Mouse (Mus musculus) lung, postnatal 0 days (tissue): ENCODE measurements around the gene Gm20479. TPM values are rescaled to one million over a fixed set of nuclear protein-coding genes. Genes with fewer than 3 reads are reported as not detected.

Experiments used
- ATAC-seq: fragments of 200-750 bp; cut with Nextera tagmentation; 2 replicates; pipeline ENCODE4 v1.8.0; 2017; ENCODE audit warnings: moderate library complexity
- DNase-seq: peaks from one replicate; pipeline ENCODE4 v3.0.0-alpha.2; 2016; ENCODE audit warnings: low spot score
- H3K27ac ChIP-seq: fragments of 300-500 bp; sonication (generic); 2 replicates; pipeline ENCODE4 v1.5.1; 2014; ENCODE audit warnings: antibody characterized with exemption, mild to moderate bottlenecking, low read length, mixed read lengths
- H3K27me3 ChIP-seq: fragments of 300-500 bp; sonication (generic); replicated peaks from 2 replicates; pipeline ENCODE4 v1.6.1; 2014; ENCODE audit warnings: low read length, mixed read lengths; ENCODE audit not compliant: insufficient read depth
- H3K36me3 ChIP-seq: fragments of 300-500 bp; sonication (generic); 2 replicates; pipeline ENCODE4 v1.6.1; 2014; ENCODE audit warnings: low read length, mixed read lengths; ENCODE audit not compliant: insufficient read depth
- H3K4me1 ChIP-seq: fragments of 300-500 bp; sonication (generic); 2 replicates; pipeline ENCODE4 v1.6.1; 2014; ENCODE audit warnings: antibody characterized with exemption, low read depth, low read length, mixed read lengths; ENCODE audit not compliant: insufficient read depth
- H3K4me2 ChIP-seq: fragments of 300-500 bp; sonication (generic); replicated peaks from 2 replicates; pipeline ENCODE4 v1.6.1; 2014; ENCODE audit warnings: low read depth, mild to moderate bottlenecking, low read length, moderate library complexity, mixed read lengths
- H3K4me3 ChIP-seq: fragments of 300-500 bp; sonication (generic); 2 replicates; pipeline ENCODE4 v1.5.1; 2014; ENCODE audit warnings: low read depth, low read length
- H3K9ac ChIP-seq: fragments of 300-500 bp; sonication (generic); replicated peaks from 2 replicates; pipeline ENCODE4 v1.6.1; 2014; ENCODE audit warnings: low read depth, mild to moderate bottlenecking
- H3K9me3 ChIP-seq: fragments of 300-500 bp; sonication (generic); 2 replicates; pipeline ENCODE4 v1.6.1; 2016; ENCODE audit warnings: low read length, mixed read lengths
- CTCF ChIP-seq: IDR thresholded peaks from 2 replicates; pipeline ENCODE4 v1.5.1; 2016; ENCODE audit warnings: antibody characterized with exemption, mild to moderate bottlenecking
- EP300 ChIP-seq: IDR thresholded peaks from 2 replicates; pipeline ENCODE4 v1.6.1; 2016; ENCODE audit warnings: antibody characterized with exemption, mild to moderate bottlenecking, control low read depth
- WGBS: fragments of 180-500 bp; shearing (Covaris S2); extraction: QIAGEN DNeasy Blood & Tissue Kit; methylation state at CpG from one replicate; pipeline ENCODE4 v1.1.7; 2014; 5-methylcytosine and 5-hydroxymethylcytosine counted together
- polyA plus RNA-seq: library from polyadenylated mRNA; unstranded; fragments of >200 nt; fragmentation: Nextera tagmentation; extraction: Ambion mirVana; gene quantifications from 2 replicates; pipeline ENCODE4 v1.2.1, GENCODE M21; 2015

The Gm20479 gene
- polyA plus RNA-seq, 1 experiment from 2014 or later, result not detected

GRCm38 (mm10) chr7:27334405-27334911 lies 22.8 kb downstream of the Gm20479 start:
- 1% methylated on average over 32 of the region's 32 CpGs for WGBS
- no peaks in the 10 kb centered on the region for H3K9me3 ChIP-seq
- DNase-seq, result peak; percentile 64
- no peak overlapping the region for H3K27ac ChIP-seq
- peaks cover 18% of the 10 kb centered on the region for H3K27me3 ChIP-seq
- peak overlapping the region; percentile 12; the same call in 1 of the 2 replicates for H3K4me3 ChIP-seq
- peak overlapping the region; percentile 87 for H3K4me2 ChIP-seq
- H3K9ac ChIP-seq, result no peak overlapping the region
- H3K36me3 ChIP-seq, result no peaks in the 10 kb centered on the region
- no peak for ATAC-seq
- TF ChIP-seq EP300, result 0 out of 2 replicates have a peak, but pooled peaks have one; percentile 14
- peak; percentile 41 for TF ChIP-seq CTCF
- H3K4me1 ChIP-seq, result peaks cover 12% of the 10 kb centered on the region

- H3K27ac ChIP-seq, result peak overlapping the region; percentile 93
- H3K36me3 ChIP-seq, result no peaks in the 10 kb centered on the region
- ATAC-seq (no peak), DNase-seq (peak; percentile 38)
- H3K9me3 ChIP-seq, result no peaks in the 10 kb centered on the region
- peak overlapping the region; percentile 51 for H3K4me3 ChIP-seq
- TF ChIP-seq EP300, result no peak
- peak; percentile 30 for TF ChIP-seq CTCF
- 1% methylated on average over 34 of the region's 77 CpGs for WGBS
- H3K4me2 ChIP-seq, result peak overlapping the region; percentile 87
- H3K4me1 ChIP-seq, result peaks cover 14% of the 10 kb centered on the region
- H3K9ac ChIP-seq, result peak overlapping the region; percentile 57
- H3K27me3 ChIP-seq, result peaks cover 18% of the 10 kb centered on the region
These were observed 23.8 kb downstream of the Gm20479 start for GRCm38 (mm10) chr7:27333316-27333941.

DNA sequence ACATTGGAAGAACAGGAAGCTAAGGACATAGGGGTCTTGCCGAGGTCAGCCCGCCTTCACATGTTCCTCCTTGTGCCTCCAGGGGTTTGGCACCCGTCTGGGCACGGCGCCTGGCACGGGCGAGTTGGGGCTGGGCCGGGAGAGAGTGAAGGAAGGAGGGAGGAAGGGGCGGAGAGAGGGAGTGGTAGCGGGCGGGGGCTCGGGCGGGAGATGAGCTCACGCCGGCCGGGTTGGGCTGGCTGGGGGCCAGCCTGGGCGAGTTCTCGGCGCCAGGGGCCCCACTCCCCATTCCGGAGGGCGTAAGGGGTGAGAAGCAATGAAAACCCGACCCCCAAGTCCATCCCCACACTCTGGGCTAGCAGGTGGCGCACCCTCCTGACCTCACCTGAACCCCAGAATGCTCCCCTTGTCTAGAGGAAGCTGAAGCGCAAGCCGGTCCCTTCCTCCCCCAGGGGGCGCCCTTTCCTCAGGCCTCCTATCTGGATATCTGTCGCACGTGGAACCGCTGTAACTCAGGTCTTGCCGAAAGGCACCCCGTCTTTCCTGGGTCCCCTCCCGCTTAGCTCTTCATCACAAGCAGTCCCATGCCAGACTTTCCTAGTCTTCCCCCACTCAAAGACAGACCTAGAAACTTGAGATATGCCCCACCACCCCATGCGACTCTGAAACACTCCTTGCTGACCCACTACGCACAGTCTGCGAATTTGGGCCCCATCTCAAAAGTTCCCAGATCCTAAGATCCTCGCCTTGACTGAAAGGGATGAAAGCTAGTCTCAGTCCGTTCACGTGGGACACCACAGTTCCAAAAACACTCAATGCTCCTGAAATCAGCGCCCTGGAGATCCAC lies 24.6 kb downstream of the Gm20479 start:
- H3K27ac ChIP-seq, result peak overlapping the region; percentile 93
- H3K9me3 ChIP-seq, result no peaks in the 10 kb centered on the region
- DNase-seq (peak; percentile 95), ATAC-seq (peak; percentile 37)
- peaks cover 14% of the 10 kb centered on the region for H3K4me1 ChIP-seq
- WGBS, result 1% methylated on average over 35 of the region's 39 CpGs
- H3K9ac ChIP-seq, result peak overlapping the region; percentile 57
- H3K27me3 ChIP-seq, result peaks cover 15% of the 10 kb centered on the region
- H3K4me3 ChIP-seq, result peak overlapping the region; percentile 51
- H3K4me2 ChIP-seq, result peak overlapping the region; percentile 87
- TF ChIP-seq EP300, result peak; percentile 7; the same call in 1 of the 2 replicates
- peak; percentile 87 for TF ChIP-seq CTCF
- H3K36me3 ChIP-seq, result no peaks in the 10 kb centered on the region

GRCm38 (mm10) chr7:27331854-27332253 lies 25.4 kb downstream of the Gm20479 start:
- peak overlapping the region; percentile 87 for H3K4me2 ChIP-seq
- H3K9me3 ChIP-seq, result no peaks in the 10 kb centered on the region
- H3K27me3 ChIP-seq, result peaks cover 9% of the 10 kb centered on the region
- H3K4me3 ChIP-seq, result peak overlapping the region; percentile 51
- peak overlapping the region; percentile 19 for H3K9ac ChIP-seq
- 2% methylated on average over 8 of the region's 8 CpGs for WGBS
- peak; percentile 79 for DNase-seq
- TF ChIP-seq EP300, result no peak
- no peak for TF ChIP-seq CTCF
- H3K4me1 ChIP-seq, result peaks cover 14% of the 10 kb centered on the region
- no peak for ATAC-seq
- H3K36me3 ChIP-seq, result no peaks in the 10 kb centered on the region
- peak overlapping the region; percentile 93 for H3K27ac ChIP-seq

GRCm38 (mm10) chr7:27331541-27331851 lies 25.7 kb downstream of the Gm20479 start:
- no peak for ATAC-seq
- H3K4me3 ChIP-seq, result peak overlapping the region; percentile 51
- peak overlapping the region; percentile 93 for H3K27ac ChIP-seq
- no peaks in the 10 kb centered on the region for H3K9me3 ChIP-seq
- TF ChIP-seq EP300 (no peak), CTCF (no peak)
- H3K36me3 ChIP-seq, result no peaks in the 10 kb centered on the region
- peaks cover 5% of the 10 kb centered on the region for H3K27me3 ChIP-seq
- peak overlapping the region; percentile 87 for H3K4me2 ChIP-seq
- 0% methylated on average over 8 of the region's 8 CpGs for WGBS
- H3K4me1 ChIP-seq, result peaks cover 14% of the 10 kb centered on the region
- peak overlapping the region; percentile 19; the same call in 1 of the 2 replicates for H3K9ac ChIP-seq
- DNase-seq, result peak; percentile 90

DNA sequence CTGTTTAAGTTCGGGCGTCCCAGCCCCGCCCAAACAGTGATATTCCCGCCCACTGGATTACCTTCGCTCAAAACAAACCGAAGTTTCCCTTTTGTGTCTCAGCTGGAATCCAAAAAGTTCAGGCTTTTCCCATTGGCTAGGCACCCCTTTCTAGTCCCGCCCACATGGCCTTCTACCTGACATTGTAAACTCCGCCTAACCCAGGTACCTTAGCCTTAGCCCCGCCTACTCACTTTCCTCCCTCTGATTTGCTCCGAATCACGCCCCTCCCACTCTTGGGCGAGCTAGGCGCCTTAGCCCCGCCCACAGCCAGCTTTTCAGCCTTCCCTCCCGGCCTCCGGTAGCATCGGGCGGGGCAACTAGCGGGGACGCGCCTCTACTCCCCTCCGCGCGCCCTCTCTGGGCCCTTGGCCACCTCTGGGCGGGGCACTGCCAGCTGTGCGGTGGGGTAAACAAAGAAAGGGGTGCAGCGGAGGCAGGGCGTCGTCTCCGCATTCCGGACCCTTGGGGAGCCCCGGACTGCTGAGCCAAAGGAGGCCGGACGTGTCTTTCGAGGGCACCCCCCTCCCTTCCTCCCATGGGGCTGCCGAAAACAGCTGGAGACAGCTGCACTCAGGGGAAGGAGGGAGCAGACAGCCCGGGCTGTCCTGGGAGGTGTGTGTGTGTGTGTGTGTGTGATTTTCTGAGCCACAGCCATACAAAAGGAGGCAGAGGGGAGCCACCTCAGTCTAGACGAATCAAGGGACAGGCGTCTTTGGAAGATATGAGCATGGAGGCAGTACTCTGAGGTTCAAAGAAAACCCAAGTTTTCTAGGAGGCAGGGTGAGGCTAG lies 26.3 kb downstream of the Gm20479 start:
- peak overlapping the region; percentile 93 for H3K27ac ChIP-seq
- peak overlapping the region; percentile 19; the same call in 1 of the 2 replicates for H3K9ac ChIP-seq
- H3K4me2 ChIP-seq, result peak overlapping the region; percentile 87
- H3K36me3 ChIP-seq, result no peaks in the 10 kb centered on the region
- DNase-seq (peak; percentile 100), ATAC-seq (peak; percentile 78)
- H3K4me3 ChIP-seq, result peak overlapping the region; percentile 51
- WGBS, result 1% methylated on average over 38 of the region's 39 CpGs
- H3K9me3 ChIP-seq, result no peaks in the 10 kb centered on the region
- TF ChIP-seq CTCF (peak; percentile 22; the same call in 1 of the 2 replicates), EP300 (peak; percentile 94)
- no peaks in the 10 kb centered on the region for H3K27me3 ChIP-seq
- H3K4me1 ChIP-seq, result peaks cover 16% of the 10 kb centered on the region
